Mouse (Mus musculus) inflammation-experienced regulatory T-cells, adult 6 months (primary cell): Measurements from ENCODE around the gene Foxp2. TPM values are rescaled to one million over a fixed set of nuclear protein-coding genes. Genes with fewer than 3 reads are reported as not detected.

Experiments
- ATAC-seq: one replicate; pipeline ENCODE4 v1.8.0; 2017
- polyA plus RNA-seq, 3 experiments: library from polyadenylated mRNA; unstranded; fragments of 100-300 nt; shearing (Covaris generic); gene quantifications; one replicate each; pipeline ENCODE4 v1.2.1; 2017

Gene Foxp2
- polyA plus RNA-seq, 3 experiments from 2014 or later, result 0.15 to 0.33 TPM; not detected in 1

DNA sequence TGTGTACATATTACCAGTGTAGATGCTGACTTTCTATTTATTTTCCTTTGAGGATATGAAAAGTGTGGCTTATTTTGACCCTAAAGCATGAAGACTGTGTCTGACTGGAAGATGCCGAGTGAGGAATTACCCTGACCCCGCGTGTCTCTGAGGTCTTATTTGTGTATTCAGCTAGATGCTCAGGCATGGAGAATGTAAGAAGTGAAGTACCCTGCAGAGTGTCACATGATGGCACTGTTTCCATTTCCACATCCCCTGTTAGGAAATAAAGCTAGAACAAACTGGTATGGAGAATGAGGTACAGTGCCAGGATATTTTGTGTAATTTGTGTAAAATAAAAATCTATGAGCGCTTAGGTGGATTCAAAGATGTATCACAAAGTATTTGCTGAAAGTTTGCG lies 219.8 kb downstream of the Foxp2 start:
- no peak for ATAC-seq

DNA sequence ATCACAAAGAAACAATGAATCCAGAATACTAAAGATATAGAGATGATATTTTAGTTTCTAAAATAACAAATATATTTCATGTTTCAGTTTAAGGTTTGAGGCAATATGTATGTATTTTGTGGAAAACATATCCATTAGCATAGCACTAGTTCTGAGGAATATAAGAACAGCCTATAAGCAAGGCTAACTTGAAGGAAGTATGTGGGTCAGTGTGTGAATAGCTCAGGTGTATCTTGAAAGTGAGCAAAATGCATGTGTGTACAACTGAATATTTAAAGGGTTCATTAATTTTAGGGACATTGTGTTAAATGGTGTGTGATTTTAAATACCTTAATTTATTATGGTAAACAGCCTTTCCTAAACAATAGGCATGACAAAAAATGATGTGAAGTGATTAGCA lies 220.2 kb downstream of the Foxp2 start:
- no peak for ATAC-seq

DNA sequence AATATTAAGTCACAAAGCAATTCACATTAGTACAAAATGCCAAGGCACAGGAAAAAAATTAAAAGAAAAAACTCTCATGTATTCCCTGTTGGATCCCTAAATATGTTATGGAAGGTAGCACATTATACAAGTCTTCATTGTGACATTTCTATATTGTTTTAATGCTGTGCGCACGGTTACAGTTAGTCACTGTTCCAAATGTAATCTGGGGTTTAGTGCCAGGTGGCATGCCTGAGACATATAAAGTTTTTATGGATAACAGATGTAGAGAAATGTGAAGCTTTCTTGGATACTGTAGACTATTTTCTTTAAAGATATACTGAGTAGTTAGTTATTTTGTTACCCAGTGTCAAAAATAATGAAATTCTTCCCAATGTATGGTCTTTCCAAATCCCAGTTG lies 229.0 kb downstream of the Foxp2 start:
- ATAC-seq, result no peak

DNA sequence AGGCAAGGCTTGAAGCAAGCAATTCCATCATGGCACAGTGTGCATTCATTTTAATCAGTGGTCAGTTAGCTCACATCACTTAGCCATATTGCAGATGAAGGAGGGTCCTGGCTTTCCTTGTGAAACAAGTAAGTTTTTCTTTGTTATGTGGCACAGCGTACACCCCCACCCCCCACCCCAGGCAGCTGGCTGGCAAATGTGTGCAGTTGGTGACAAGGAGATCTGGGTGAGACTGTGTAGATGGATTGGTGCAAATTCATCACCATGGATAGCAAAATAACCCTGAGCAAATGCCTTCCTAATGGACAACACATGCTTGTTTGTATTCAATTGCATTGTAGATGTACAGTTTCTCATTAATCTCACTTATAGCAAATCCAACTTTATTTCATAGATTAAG lies 240.9 kb downstream of the Foxp2 start:
- no peak for ATAC-seq

DNA sequence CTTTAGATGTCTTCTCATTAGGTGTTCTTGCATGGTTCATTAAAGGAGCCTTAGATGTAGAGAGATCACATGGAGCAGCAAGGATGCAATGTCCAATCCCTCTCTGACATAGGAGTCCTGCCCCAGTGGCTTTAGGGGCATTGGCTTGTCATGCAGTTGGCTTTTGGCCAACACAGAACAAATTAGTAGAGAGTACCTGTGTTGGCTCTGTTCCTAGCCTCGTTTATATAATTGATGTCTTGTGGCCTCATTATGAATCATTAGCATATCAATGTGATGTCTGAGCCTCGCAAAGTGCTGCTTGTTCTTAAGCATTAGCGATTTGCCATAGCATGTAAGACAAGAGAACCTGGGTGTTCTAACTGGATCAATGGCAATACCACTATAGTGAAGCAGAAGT lies 250.5 kb downstream of the Foxp2 start:
- no peak for ATAC-seq

DNA sequence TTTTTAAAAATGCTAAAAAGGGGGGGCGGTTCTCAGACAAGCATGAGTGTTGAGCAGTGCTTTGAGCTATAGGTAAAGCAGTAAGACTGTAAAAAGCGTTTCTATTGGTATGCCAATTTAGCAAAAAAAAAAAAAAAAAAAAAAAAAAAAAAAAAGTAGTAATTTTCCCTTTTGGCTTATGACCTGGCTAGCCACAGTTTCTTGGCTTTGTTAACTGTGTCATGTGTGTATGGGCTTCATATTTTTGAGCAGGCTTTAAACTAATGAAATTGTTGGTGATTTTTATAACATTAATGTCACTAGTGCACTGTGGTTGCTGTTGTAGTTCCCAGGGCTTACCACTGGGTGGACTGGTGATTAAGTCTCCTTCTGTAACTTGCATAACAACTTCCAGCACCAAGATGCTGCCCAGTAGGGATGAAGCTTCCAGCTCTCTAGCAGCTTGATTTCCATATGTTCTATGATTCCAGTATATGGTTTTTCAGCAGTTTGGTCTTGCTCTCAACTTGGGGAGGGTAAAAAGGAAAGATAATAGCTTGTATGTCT lies 262.4 kb downstream of the Foxp2 start:
- peak; percentile 54 for ATAC-seq

DNA sequence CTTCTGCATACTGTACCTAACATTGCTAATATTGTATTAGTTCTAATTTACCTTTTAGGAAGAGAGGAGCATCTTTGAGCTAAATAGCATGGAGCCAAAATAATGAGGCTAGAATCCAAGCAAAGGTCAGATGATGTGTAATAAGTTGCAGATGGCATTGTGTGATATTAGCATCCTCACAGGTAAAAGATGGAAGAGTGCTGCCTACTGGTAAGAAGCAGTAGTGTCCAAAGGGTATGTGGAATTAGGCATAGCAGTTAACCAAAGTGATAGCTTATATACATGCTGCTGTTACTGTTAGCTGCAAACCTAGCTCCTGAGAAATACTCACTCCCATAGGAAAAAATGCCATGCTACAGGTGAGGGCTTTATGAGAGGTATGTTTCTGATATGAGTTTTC lies 275.6 kb downstream of the Foxp2 start:
- no peak for ATAC-seq

DNA sequence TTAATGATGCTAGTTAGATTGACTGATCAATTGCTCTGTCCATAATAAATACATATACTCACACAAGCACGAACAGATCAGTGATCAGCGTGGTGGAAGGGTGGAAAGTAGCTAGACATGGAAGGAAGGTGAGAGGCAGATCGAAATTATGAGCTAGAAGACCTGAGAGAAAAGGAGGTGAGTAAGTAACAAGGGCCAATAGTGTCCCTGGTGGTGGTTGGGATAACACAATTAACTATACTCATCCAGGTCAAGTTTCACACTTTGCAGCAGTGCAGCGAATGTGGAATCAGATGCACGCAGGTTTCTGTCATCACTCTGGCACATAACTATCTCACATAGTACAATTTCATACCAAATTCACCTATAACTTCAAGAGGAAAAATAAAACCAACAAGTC lies 291.7 kb downstream of the Foxp2 start:
- no peak for ATAC-seq

DNA sequence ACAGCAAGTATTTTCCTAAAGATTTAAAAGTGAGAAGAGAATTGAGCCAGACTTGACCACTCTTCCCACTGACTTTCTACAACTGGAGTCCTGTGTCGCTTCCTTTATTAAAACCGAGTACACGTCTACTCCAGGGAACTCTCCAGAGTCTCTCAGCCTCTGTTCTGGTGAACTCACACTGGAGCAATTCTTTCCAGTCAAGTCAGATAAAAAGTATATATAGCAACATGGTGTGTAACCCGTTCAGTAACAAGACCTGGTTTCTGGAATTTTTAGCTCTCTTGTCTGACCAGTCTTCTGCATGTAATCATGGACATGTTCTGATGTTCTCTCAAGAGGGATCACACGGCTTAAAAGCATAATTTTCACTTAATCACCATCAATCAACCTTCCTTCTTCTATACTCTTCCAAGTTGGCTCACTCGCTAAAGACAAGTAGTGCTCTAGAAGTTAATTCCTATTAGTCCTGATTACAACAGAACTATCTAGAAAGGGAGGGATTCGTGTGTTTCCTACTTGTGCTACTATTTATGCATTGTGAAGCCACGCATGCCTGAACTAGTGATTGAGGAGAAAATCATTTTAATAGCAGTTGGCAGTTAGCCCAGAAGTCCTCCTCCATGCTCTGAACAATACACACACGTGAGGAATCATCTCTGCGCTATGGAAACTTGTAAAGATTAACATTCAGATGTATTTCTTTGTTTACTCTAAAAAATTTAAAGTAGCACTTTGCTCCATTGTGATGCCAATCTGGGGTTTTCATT lies 341.2 kb downstream of the Foxp2 start:
- no peak for ATAC-seq

DNA sequence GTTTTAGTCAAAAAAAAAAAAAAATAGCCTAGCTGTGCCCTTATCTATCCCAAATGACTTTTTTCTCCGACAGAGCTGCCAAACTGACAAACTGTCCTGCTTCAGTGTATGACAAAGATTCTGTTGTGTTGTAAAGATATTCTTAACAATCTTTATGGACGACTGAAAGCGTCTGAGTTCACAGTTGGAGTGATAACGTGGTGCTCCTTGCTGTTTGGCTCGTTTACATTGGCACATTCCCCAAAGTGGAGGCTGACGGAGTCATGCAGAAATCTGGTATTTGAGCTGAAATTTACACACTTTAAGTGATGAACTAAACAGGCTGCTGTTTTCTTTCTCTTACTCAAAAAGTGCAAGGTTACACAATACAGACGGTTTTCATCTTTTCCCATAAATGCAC lies 356.2 kb downstream of the Foxp2 start:
- ATAC-seq, result no peak

DNA sequence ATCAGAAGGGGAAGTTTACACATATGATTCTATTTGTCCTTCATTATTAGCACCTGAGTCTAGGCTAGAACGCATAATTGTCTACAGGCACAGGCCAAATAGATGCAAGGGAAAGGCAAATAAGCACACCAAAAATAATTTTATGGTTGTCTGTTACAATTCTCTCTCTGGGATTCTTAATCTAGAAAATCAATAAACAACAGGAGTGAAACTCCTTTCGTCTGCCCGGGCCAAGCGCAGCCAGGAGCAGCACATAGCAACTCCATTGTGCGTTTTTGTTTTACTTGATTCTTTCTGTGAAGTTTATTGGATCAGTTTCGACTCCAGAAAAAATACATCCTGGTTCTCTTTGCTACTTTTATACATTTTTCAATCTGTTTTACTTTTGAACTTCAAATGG lies 356.7 kb downstream of the Foxp2 start:
- ATAC-seq, result no peak

DNA sequence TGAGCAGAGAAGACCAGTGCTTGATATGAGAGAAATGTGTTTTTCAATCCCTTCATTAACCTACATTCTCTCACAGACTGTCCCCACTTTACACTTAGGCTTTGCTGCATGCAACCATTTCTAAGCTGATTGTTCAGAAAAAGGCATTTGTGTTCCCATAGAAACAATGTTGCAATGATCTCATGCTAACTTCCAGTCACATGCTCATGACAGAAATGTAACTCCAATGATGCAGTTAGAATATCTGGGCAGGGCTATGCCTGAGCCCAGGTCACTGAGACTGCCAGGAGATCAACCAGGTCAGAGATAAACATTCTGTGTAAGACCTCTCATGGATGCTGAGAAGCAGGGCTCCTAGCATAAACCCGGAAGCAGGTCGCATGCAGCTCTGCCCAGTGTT lies 367.0 kb downstream of the Foxp2 start:
- ATAC-seq, result no peak

DNA sequence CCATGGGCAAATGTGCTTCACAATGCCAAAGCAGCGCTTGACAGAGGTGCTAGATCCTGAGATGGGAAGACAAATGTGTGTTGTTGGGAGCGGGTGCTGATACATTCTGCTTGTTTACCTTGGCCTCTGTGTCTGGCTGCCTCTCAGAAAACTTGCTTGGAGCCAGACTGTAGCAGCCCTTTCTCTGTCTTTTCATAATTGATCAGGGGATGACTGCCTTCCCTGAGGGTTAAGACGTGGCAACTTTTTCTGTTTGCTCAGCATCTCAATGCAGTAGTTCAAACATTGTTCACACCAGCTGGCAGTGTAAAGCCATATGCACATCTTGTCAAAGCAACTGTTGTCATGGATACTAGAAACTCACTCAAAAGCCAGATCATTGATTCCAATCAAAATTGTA lies 384.1 kb downstream of the Foxp2 start:
- no peak for ATAC-seq

DNA sequence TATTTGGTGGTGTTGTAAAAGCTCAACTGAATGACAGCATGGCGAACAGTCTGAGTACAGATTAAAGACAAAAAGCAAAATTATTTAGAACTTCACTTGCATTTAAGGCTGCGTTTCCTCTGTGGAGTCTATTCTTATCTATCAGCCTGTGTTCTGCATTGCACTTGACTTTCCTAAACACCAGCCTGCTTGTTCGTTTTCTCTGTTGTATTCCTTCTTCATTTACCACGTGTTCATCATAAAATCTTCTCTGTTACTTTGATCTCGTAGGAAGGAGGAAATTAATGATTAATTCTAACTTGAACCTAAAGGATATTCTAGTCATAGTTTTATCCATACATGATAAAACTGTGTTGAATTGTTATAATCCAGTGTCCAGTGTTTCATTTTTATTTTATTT lies 392.9 kb downstream of the Foxp2 start:
- no peak for ATAC-seq

DNA sequence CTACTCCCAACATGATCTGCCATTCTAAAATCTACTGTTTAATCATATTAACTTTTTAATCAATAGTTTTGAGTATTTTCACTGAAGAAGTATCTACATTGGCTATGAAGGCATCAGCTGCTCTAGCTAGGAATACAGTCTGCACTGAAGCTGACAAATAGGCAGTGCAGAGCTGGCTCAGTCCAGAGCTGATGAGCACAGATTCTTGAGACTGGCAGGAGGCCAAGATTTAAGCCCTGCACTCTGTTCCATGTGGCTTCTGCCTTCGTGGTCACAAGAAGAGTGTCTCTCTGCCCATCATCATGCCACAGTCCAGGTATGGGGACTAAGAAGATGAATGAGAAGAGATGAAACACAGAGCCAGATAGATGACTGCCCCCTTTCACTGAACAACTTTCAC lies 398.1 kb downstream of the Foxp2 start:
- no peak for ATAC-seq

DNA sequence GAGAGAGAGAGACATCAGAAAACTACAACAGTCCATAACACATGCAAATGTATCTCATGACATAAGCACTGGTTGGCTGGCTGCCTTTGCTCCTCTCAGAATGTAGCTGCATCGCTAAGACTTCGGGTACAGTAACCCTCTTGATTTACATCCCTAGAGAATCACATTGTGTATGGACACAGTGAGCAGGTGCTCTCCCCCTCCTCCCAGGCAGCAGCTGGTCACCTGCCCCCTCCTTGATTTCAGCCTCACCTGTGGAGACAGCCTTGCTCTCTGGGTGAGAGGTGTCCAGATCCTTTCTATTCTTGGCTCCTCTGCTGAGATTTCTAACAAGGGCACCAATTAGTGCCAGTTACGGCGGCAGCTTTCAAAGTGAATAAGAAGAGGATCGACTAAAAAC lies 409.5 kb downstream of the Foxp2 start:
- no peak for ATAC-seq

DNA sequence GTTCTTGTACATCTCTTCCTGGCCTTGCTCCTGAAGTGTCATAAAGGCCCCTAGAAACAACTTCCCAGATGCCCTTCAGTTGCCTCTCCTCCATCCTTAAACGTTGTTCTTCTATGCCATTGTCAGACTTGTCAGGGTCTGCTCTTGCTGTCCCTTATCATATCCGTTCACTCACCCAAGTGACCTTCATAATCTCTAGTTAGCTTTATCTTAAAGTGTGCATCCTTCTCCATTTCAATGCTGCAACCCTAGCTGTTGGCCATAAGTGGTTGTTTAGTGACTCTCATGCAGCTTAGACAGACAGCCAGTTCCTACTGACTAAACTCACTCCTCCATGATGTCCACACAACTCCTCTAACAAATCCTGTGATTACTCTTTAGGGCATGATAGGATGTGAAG lies 415.8 kb downstream of the Foxp2 start:
- no peak for ATAC-seq

DNA sequence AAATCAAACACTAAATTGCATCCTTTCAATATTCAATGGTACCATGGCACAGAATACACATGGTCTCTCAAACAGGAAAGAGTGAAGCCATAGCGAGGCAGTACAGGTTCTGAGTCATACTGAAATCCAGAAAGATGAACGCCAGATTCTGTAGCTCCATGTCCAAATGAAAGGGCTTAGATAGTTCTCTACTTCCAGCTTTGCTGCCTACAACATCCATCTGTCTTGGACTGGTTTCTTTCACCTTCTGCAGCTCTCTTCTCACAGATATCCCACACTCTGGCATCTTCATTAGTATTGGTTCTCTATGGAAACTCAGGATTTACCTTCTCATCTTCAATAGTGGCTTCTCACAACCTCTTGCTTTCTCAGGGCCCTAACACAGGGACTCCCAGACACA lies 417.2 kb downstream of the Foxp2 start:
- ATAC-seq, result no peak

DNA sequence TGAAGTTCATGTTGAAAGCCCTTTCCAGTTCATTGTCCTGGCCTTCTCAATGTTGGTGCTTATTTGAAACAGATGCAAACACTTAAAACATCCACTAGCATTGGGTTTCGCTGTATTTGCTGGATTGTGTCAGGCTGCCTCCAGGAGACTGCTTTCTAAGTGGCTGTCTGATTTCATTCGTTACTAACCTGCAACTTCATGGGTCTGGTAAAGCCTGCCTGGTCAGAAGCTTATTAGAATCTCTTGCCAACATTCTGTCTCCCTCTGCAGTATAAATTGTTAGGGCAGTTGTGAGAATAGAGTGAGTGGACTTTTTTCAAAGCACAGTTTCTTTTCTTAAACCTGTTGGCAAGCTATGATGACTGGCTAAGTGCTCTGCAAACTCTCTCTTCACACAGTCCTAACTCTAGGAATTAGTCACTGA lies 420.4 kb downstream of the Foxp2 start:
- no peak for ATAC-seq

DNA sequence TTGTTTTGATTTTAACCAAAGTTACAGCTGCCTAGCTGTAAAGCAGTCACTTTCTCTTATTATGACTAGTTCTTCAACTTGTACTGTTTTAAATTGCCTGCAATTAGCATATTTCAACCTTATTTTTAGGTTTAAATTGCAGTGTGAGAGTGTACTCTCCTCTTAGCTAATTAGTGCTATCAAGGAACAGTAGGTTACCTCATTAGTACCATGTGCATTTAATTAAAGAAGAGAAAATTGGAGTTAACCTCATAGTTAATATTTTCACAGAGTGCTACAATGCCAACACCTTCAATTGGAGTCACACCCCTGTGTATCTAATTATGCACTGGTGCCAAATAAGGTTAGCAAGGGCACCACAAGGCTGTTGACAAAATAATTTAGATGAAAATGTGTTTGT lies 421.9 kb downstream of the Foxp2 start:
- ATAC-seq, result no peak

DNA sequence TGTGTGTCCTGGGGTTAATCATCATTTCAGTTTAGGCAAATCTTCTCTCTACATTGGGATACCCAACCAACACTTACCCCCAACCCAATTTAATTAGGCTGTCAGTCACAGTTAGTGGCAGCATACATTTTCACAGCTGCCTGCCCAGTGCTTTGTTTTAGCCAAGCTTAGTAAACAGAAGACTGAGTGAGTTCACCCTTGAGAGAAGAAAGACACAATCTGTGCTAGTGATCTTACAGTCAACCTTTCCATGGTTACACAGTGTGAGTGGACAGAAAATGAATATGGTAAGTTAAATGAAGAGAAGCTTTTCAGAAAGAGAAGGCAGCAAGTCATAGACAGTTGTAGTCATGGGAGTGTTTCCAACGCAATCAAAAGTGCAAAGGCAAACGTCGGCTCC lies 446.6 kb downstream of the Foxp2 start:
- ATAC-seq, result no peak

DNA sequence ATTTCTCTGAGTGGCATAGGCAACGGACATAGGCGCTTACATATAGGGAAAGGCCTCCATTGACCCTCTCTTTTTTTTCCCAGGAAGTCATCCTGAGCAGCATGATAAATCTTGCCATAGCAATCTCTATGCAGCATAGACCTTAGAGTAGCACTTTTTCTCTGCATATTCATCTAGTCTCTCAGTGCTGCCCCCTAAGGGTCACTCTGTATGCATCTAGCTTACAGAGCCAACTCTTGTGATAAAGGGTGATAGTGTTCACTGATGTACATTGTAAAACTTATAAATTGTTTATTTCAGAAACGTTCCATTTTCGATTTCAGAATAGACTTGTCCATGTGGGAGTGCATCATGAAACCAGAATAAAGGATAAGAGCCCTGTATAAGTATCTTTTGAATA lies 454.7 kb downstream of the Foxp2 start:
- no peak for ATAC-seq

DNA sequence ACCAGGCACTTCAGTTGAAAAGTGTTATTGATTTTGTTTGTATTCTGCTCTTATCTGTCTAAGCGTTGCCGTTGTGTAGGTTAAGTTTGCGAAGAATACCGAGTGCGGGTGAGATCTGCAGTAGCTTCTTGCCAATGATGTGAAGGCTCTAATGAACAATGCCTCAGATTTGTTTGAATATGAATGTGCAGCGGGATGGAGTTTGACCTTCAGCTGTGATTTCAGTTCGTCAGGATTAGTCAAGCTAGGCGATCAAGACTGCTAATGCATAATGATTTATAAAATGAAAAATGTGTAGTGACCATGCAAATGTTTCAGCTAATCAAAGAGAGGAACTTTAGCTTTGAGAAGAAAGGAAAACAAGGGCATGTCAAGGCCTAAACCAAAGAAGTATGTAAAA lies 469.1 kb downstream of the Foxp2 start:
- no peak for ATAC-seq

DNA sequence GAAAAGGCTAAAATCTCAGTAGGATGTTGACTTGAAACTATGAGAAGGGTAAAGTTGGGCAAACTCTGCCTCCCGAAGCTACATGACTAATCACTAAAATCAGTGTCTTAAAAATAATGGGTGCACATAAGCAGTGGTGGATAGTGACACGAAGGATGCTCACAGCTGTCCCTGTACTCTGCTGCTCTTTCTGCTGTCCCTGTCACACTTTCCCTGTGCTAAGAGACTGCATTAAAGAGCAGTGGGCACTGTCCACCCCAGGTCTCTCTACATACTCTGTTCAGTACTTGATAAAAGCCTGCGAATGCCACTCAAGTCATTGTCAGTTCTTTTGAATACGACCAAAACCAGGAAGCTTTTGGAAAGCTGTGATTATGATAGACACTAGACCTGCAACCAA lies 469.7 kb downstream of the Foxp2 start:
- ATAC-seq, result no peak

DNA sequence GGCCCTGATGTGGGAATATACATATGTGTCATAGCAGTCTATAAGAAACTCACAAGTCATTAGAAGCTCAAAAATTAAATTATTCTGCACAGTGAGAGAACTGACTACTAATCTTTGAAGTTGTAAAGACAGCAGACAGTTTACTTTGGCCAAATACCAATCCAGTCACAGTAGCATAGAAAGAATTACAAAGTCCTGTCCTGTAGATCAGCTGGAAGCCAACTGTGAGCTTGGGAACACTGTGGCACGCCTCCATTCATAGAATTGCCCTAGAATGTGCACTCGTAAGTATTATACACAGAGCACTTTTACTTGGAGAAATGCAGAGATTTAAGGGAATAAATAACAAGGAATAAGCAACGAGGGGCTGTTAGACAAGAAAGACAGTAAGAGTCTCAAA lies 472.5 kb downstream of the Foxp2 start:
- ATAC-seq, result no peak
